Mouse (Mus musculus): ENCODE measurements around the gene Mfsd13b. TPM values are rescaled to one million over a fixed set of nuclear protein-coding genes. Genes with fewer than 3 reads are reported as not detected.
A peak's percentile ranks its signal among the peaks of the same experiment; 100 is the strongest.
"Not testable (repeated sequence)": the region's sequence is repeated elsewhere in the genome, so short reads cannot be mapped to it uniquely, and the experiment has no call there.

Gene Mfsd13b
- total and polyA plus RNA-seq, 2 experiments from 2014 or later: 0.33 TPM; not detected in 1

DNA sequence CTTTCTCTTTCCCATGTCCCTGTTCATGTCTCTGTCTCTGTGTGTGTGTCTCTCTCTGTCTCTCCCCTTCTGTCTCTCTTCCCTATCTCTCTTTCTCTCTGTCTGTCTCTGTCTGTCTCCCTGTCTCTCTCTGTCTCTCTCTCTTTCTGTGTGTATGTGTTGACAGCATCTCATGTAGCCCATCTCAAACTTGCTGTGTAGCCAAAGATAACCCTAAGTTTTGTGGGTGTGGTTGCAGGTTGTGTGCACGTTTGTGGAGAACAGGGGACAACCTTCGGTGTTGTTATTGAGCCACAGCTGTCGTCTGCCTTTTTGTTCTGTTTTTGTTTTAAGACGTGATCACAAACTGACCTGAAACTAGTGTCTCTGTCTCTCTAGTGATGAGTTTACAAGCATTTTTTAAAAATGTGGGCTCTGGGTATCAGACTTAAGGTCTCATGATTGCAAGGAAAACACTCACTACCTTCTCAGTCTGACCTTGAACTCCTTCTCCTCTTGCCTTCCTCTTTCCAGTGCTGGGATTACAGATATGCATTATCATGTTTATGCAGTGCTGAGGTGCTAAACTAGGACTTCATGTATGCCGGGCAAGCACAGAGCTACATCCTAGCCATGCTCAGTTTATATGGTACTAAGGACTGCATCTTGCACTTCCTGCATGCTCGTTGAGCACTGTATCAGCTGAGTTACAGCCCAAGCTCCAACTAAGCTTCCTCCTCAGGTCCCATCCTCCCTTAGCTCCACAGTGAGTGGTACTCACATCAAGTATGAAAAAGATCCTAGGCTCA lies 43.1 kb downstream of the Mfsd13b start:
- 53% methylated on average over 6 of the region's 6 CpGs for WGBS
- Histone ChIP-seq H3K4me1 (ENCODE audit: control insufficient read depth, insufficient read depth) (no peaks in the 10 kb centered on the region), H3K4me3 (ENCODE audit: low read depth, low read length) (no peak overlapping the region), H3K9me3 (replicated peaks; ENCODE audit: control insufficient read depth, low read length) (no peaks in the 10 kb centered on the region), H3K27ac (ENCODE audit: low read depth) (no peak overlapping the region), H3K36me3 (replicated peaks; ENCODE audit: control insufficient read depth, insufficient read depth, low read length) (no peaks in the 10 kb centered on the region), H3K27me3 (ENCODE audit: control insufficient read depth, insufficient read depth, low read length) (peaks cover 6% of the 10 kb centered on the region; the same call in 1 of the 2 replicates), H3K9ac (replicated peaks; ENCODE audit: low read depth, low read length) (no peak overlapping the region), H3K4me2 (ENCODE audit: low read depth, low read length) (no peak overlapping the region)
- TF ChIP-seq CTCF (IDR thresholded peaks at IDR 0.05; ENCODE audit: low read depth): no peak
- TF ChIP-seq EP300 (IDR thresholded peaks at IDR 0.05; ENCODE audit: low read depth): no peak
- no peak for ATAC-seq (ENCODE audit: insufficient read depth, low read depth)
- DNase-seq (ENCODE audit: low spot score): no peak

DNA sequence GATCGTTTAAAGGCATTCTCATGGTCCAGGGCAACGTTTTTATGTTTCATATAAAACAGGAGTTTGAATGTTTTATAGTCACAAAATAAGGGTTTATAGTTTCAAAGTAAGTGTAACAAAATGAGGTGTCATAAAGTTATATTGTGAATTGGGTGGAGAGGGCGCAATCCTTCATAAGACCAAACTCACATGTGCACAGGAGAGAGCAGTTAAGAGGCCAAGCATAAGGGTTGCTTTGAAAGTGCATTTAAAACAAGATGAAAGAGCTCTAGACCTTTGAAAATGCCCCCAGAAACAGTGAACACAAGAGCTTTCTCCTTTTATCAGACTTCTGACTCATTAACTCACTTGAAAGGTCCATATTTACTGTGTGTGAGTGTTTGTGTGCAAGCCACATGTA lies 44.0 kb downstream of the Mfsd13b start:
- Histone ChIP-seq H3K4me2 (ENCODE audit: low read depth, low read length) (no peak overlapping the region), H3K9me3 (replicated peaks; ENCODE audit: control insufficient read depth, low read length) (no peaks in the 10 kb centered on the region), H3K27me3 (ENCODE audit: control insufficient read depth, insufficient read depth, low read length) (peaks cover 6% of the 10 kb centered on the region; the same call in 1 of the 2 replicates), H3K36me3 (replicated peaks; ENCODE audit: control insufficient read depth, insufficient read depth, low read length) (no peaks in the 10 kb centered on the region), H3K27ac (ENCODE audit: low read depth) (no peak overlapping the region), H3K9ac (replicated peaks; ENCODE audit: low read depth, low read length) (no peak overlapping the region), H3K4me3 (ENCODE audit: low read depth, low read length) (no peak overlapping the region), H3K4me1 (ENCODE audit: control insufficient read depth, insufficient read depth) (no peaks in the 10 kb centered on the region)
- WGBS: 56% methylated on average over 3 of the region's 3 CpGs
- no peak for ATAC-seq (ENCODE audit: insufficient read depth, low read depth)
- DNase-seq (ENCODE audit: low spot score): no peak
- TF ChIP-seq EP300 (IDR thresholded peaks at IDR 0.05; ENCODE audit: low read depth) (no peak), CTCF (IDR thresholded peaks at IDR 0.05; ENCODE audit: low read depth) (no peak)

DNA sequence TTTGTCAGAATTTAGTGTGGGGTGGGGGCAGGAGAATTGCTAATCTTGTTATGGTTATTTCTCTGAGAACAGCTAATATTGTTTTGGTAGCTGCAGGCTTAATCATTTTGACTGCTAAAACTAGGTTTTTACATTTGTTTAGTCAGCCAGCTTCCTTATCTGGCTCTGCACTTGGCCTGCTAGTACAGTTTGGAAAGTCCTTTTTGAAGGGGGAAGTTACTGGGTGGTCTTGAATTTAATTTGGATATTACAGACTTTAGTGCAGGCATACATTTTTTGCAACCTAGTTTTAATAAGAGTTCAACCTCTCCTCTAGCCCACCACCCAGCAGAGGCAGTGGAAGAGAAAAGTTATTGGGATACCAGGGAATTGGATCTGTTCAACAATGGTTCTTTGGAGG lies 47.6 kb downstream of the Mfsd13b start:
- peaks cover 22% of the 10 kb centered on the region for H3K27me3 ChIP-seq (ENCODE audit: control insufficient read depth, insufficient read depth, low read length)
- not testable (repeated sequence) for H3K9ac ChIP-seq (replicated peaks; ENCODE audit: low read depth, low read length); H3K4me3 ChIP-seq (ENCODE audit: low read depth, low read length); ATAC-seq (ENCODE audit: insufficient read depth, low read depth); H3K4me1 ChIP-seq (ENCODE audit: control insufficient read depth, insufficient read depth); DNase-seq (ENCODE audit: low spot score); H3K27ac ChIP-seq (ENCODE audit: low read depth); H3K36me3 ChIP-seq (replicated peaks; ENCODE audit: control insufficient read depth, insufficient read depth, low read length); H3K4me2 ChIP-seq (ENCODE audit: low read depth, low read length); H3K9me3 ChIP-seq (replicated peaks; ENCODE audit: control insufficient read depth, low read length)

DNA sequence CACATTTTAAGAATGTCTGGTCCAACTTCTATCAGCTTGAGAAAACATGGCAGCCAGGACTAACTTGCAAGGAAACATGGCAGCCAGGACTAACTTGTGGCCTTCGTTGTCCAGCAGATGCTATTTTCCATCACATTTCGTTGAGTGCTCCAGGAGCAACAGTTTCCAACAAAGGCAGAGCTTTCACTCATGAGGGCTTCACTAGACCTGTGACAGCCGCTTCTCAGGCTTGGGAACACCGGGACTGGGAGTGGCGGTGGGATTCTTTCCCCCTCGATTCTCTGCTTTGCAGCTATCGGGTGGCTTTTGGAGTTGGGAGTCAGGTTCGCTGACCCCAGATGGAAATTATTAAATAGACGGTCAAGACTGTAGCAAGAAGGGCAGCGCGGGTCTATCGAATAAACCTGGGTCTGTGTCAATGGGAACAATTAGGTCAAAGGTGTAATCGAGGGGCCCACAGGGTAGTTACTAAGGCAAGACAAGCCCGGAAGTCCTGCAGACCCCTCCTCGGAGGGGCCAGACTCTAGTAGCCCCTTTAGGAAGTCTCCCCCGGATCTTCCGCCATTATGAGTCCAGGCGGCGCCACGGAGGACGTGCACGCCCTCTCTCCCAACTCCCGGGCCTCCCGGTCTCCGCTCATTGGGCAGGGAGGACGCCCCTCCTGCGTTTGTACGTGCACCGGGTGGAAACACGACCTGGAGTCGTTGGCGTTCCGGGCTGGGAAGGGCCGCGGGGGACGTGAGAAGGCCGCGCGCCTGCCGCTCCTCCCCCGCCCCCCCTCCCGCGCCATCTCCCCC lies 51.7 kb downstream of the Mfsd13b start, which contains the start of gene Mettl9:
Gene Mettl9, plus strand, starts transcription at position 590 of the 797 bp plus-strand sequence.
- TF ChIP-seq CTCF (IDR thresholded peaks at IDR 0.05; ENCODE audit: low read depth) (no peak), EP300 (IDR thresholded peaks at IDR 0.05; ENCODE audit: low read depth) (peak; percentile 27; the same call in 1 of the 2 replicates)
- Histone ChIP-seq H3K4me3 (ENCODE audit: low read depth, low read length) (peak within 1 kb of the TSS; percentile 99), H3K9me3 (replicated peaks; ENCODE audit: control insufficient read depth, low read length) (no peaks in the 10 kb centered on the region), H3K9ac (replicated peaks; ENCODE audit: low read depth, low read length) (peak within 1 kb of the TSS; percentile 97), H3K27ac (ENCODE audit: low read depth) (peak within 1 kb of the TSS; percentile 97), H3K36me3 (replicated peaks; ENCODE audit: control insufficient read depth, insufficient read depth, low read length) (no peaks in the 10 kb centered on the region), H3K4me1 (ENCODE audit: control insufficient read depth, insufficient read depth) (peaks cover 9% of the 10 kb centered on the region), H3K4me2 (ENCODE audit: low read depth, low read length) (peak within 1 kb of the TSS; percentile 69), H3K27me3 (ENCODE audit: control insufficient read depth, insufficient read depth, low read length) (peaks cover 16% of the 10 kb centered on the region)
- ATAC-seq (ENCODE audit: insufficient read depth, low read depth) (peak; percentile 95), DNase-seq (ENCODE audit: low spot score) (peak; percentile 95)
- WGBS: 4% methylated on average over 31 of the region's 43 CpGs

DNA sequence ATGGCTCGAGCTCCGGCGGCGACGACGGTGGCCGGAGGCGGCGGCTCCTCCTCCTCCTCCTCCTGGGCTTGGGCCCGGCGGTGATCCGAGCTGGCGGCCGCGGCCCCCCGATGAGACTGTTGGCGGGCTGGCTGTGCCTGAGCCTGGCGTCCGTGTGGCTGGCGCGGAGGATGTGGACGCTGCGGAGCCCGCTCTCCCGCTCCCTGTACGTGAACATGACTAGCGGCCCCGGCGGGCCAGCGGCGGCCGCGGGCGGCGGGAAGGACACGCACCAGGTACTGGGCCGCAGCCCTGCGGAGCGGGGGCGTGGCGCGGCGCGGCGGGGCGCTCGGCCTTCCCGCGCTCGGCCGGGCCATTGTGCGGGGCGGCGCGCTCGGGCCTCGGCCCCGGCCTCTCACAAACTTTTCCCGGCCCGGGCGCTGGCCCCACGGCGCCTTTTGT lies 52.4 kb downstream of the Mfsd13b start:
- peak overlapping the region; percentile 99 for H3K4me3 ChIP-seq (ENCODE audit: low read depth, low read length)
- no peaks in the 10 kb centered on the region for H3K36me3 ChIP-seq (replicated peaks; ENCODE audit: control insufficient read depth, insufficient read depth, low read length)
- TF ChIP-seq EP300 (IDR thresholded peaks at IDR 0.05; ENCODE audit: low read depth): no peak
- no peak for TF ChIP-seq CTCF (IDR thresholded peaks at IDR 0.05; ENCODE audit: low read depth)
- H3K9ac ChIP-seq (replicated peaks; ENCODE audit: low read depth, low read length): peak overlapping the region; percentile 97
- ATAC-seq (ENCODE audit: insufficient read depth, low read depth) (peak; percentile 74), DNase-seq (ENCODE audit: low spot score) (peak; percentile 12)
- WGBS: under 1% methylated on average over 41 of the region's 63 CpGs
- H3K27ac ChIP-seq (ENCODE audit: low read depth): peak overlapping the region; percentile 97
- H3K4me1 ChIP-seq (ENCODE audit: control insufficient read depth, insufficient read depth): peaks cover 9% of the 10 kb centered on the region
- peak overlapping the region; percentile 69 for H3K4me2 ChIP-seq (ENCODE audit: low read depth, low read length)
- H3K9me3 ChIP-seq (replicated peaks; ENCODE audit: control insufficient read depth, low read length): no peaks in the 10 kb centered on the region
- peaks cover 16% of the 10 kb centered on the region for H3K27me3 ChIP-seq (ENCODE audit: control insufficient read depth, insufficient read depth, low read length)

All from heart, postnatal 0 days (tissue).